Mouse (Mus musculus) heart, embryonic 14.5 days (tissue): ENCODE results near the gene Prdm9. TPM values are rescaled to one million over a fixed set of nuclear protein-coding genes. Genes with fewer than 3 reads are reported as not detected.

Source experiments
- ATAC-seq: fragments of 200-750 bp; cut with Nextera tagmentation; 2 replicates; pipeline ENCODE4 v1.8.0; 2017; ENCODE audit warnings: low read depth, moderate TSS enrichment; ENCODE audit not compliant: insufficient number of reproducible peaks, insufficient read depth, low FRiP score
- H3K27ac ChIP-seq, 2 experiments: fragments of 200-500 bp in 1 of 2; fragments of 300-500 bp in 1 of 2; sonication (generic) in 1 of 2; replicated peaks in 1 of 2; 2 replicates each; pipeline ENCODE4 v1.5.1; 2012 to 2014; ENCODE audit warnings: low read depth in 2 of 2, low read length in 2 of 2, control low read depth in 1 of 2, mild to moderate bottlenecking in 1 of 2, mixed read lengths in 1 of 2; ENCODE audit not compliant: control insufficient read depth in 1 of 2, insufficient read depth in 1 of 2
- H3K27me3 ChIP-seq: fragments of 300-500 bp; sonication (generic); 2 replicates; pipeline ENCODE4 v1.6.1; 2014; ENCODE audit warnings: mild to moderate bottlenecking, low read length, control low read depth; ENCODE audit not compliant: control insufficient read depth, insufficient read depth
- H3K36me3 ChIP-seq: fragments of 300-500 bp; sonication (generic); 2 replicates; pipeline ENCODE4 v1.6.1; 2014; ENCODE audit warnings: mild to moderate bottlenecking, control low read depth, low read length, mixed read lengths; ENCODE audit not compliant: control insufficient read depth, insufficient read depth
- H3K4me1 ChIP-seq, 2 experiments: fragments of 200-500 bp in 1 of 2; fragments of 300-500 bp in 1 of 2; sonication (generic) in 1 of 2; 2 replicates each; pipeline ENCODE4 v1.6.1; 2012 to 2014; ENCODE audit warnings: low read length in 2 of 2, control low read depth in 1 of 2, mixed read lengths in 1 of 2; ENCODE audit not compliant: control insufficient read depth in 2 of 2, insufficient read depth in 2 of 2
- H3K4me2 ChIP-seq: fragments of 300-500 bp; sonication (generic); 2 replicates; pipeline ENCODE4 v1.6.1; 2014; ENCODE audit warnings: mild to moderate bottlenecking, low read length
- H3K4me3 ChIP-seq, 2 experiments: fragments of 200-500 bp in 1 of 2; fragments of 300-500 bp in 1 of 2; sonication (generic) in 1 of 2; 2 replicates each; pipeline ENCODE4 v1.5.1; 2012 to 2014; ENCODE audit warnings: low read length in 2 of 2, mild to moderate bottlenecking in 2 of 2, control low read depth in 1 of 2, low read depth in 1 of 2, moderate library complexity in 1 of 2; ENCODE audit not compliant: control insufficient read depth in 1 of 2, insufficient read depth in 1 of 2
- H3K9ac ChIP-seq: fragments of 300-500 bp; sonication (generic); 2 replicates; pipeline ENCODE4 v1.6.1; 2014; ENCODE audit warnings: mild to moderate bottlenecking, low read length
- H3K9me3 ChIP-seq: fragments of 300-500 bp; sonication (generic); 2 replicates; pipeline ENCODE4 v1.6.1; 2016; ENCODE audit warnings: low read length, control low read depth; ENCODE audit not compliant: control insufficient read depth
- WGBS: fragments of 180-500 bp; shearing (Covaris S2); extraction: QIAGEN DNeasy Blood & Tissue Kit; methylation state at CpG from one replicate; pipeline ENCODE4 v1.1.7; 2014; 5-methylcytosine and 5-hydroxymethylcytosine counted together
- polyA plus RNA-seq: library from polyadenylated mRNA; unstranded; fragments of >200 nt; fragmentation: Nextera tagmentation; extraction: Ambion mirVana; gene quantifications from 2 replicates; pipeline ENCODE4 v1.2.1, GENCODE M21; 2014

Prdm9 gene
- polyA plus RNA-seq, 1 experiment from 2014 or later, result 0.78 TPM

- no peak for ATAC-seq
- Histone ChIP-seq H3K27ac (peak overlapping the region in 1 of 2 experiments; percentile 78; a peak in 2 of 4 replicates), H3K9me3 (no peaks in the 10 kb centered on the region), H3K27me3 (no peaks in the 10 kb centered on the region), H3K4me2 (peak overlapping the region; percentile 80), H3K36me3 (peaks cover 28% of the 10 kb centered on the region), H3K4me3 (peak overlapping the region; percentile 12 to 79; a peak in 3 of 4 replicates), H3K4me1 (peaks cover 5 to 12% of the 10 kb centered on the region in 2 experiments), H3K9ac (peak overlapping the region; percentile 82)
- WGBS, result 49% methylated on average over 3 of the region's 3 CpGs
Observed at GRCm38 (mm10) chr17:15527811-15528136, 36.4 kb downstream of the Prdm9 start.

- peaks cover 5 to 12% of the 10 kb centered on the region in 2 experiments for H3K4me1 ChIP-seq
- H3K36me3 ChIP-seq, result peaks cover 33% of the 10 kb centered on the region
- peak within 1 kb of the TSS; percentile 80 for H3K4me2 ChIP-seq
- H3K9me3 ChIP-seq, result no peaks in the 10 kb centered on the region
- 1% methylated on average over 53 of the region's 55 CpGs for WGBS
- H3K27me3 ChIP-seq, result no peaks in the 10 kb centered on the region
- peak; percentile 99 for ATAC-seq
- H3K27ac ChIP-seq, result peak within 1 kb of the TSS; percentile 78 to 81
- H3K9ac ChIP-seq, result peak within 1 kb of the TSS; percentile 82
- peak within 1 kb of the TSS; percentile 79 to 83 for H3K4me3 ChIP-seq
Observed at GRCm38 (mm10) chr17:15526986-15527810, 37.0 kb downstream of the Prdm9 start, which contains the start of gene Pdcd2. Gene Pdcd2 (minus strand): TSS chr17:15527301.

- H3K9ac ChIP-seq, result peak overlapping the region; percentile 82
- H3K4me1 ChIP-seq, result peaks cover 5 to 12% of the 10 kb centered on the region in 2 experiments
- 12% methylated on average over 10 of the region's 10 CpGs for WGBS
- H3K4me3 ChIP-seq, result peak overlapping the region; percentile 79 to 83
- no peak overlapping the region; a peak in 2 of 4 replicates for H3K27ac ChIP-seq
- peak overlapping the region; percentile 80 for H3K4me2 ChIP-seq
- no peak for ATAC-seq
- H3K36me3 ChIP-seq, result peaks cover 42% of the 10 kb centered on the region
- H3K9me3 ChIP-seq, result no peaks in the 10 kb centered on the region
- H3K27me3 ChIP-seq, result no peaks in the 10 kb centered on the region
Observed at GRCm38 (mm10) chr17:15526304-15526703, 37.9 kb downstream of the Prdm9 start.

GRCm38 (mm10) chr17:15518766-15519165 lies 45.4 kb downstream of the Prdm9 start:
- H3K4me1 ChIP-seq, result no peaks in the 10 kb centered on the region
- no peaks in the 10 kb centered on the region for H3K27me3 ChIP-seq
- WGBS, result 88% methylated on average over 1 of the region's 1 CpGs
- no peak overlapping the region for H3K4me2 ChIP-seq
- H3K4me3 ChIP-seq, result no peak overlapping the region
- no peak overlapping the region for H3K9ac ChIP-seq
- ATAC-seq, result no peak
- no peaks in the 10 kb centered on the region for H3K9me3 ChIP-seq
- no peak overlapping the region for H3K27ac ChIP-seq
- H3K36me3 ChIP-seq, result peaks cover 99% of the 10 kb centered on the region

- Histone ChIP-seq H3K9me3 (no peaks in the 10 kb centered on the region), H3K27ac (no peak overlapping the region), H3K4me2 (no peak overlapping the region), H3K36me3 (peaks cover 100% of the 10 kb centered on the region), H3K4me3 (no peak overlapping the region), H3K9ac (no peak overlapping the region), H3K27me3 (no peaks in the 10 kb centered on the region), H3K4me1 (no peaks in the 10 kb centered on the region)
- 86% methylated on average over 5 of the region's 5 CpGs for WGBS
- no peak for ATAC-seq
Observed at GRCm38 (mm10) chr17:15518186-15518585, 46.0 kb downstream of the Prdm9 start.

- Histone ChIP-seq H3K4me1 (no peaks in the 10 kb centered on the region), H3K4me3 (no peak overlapping the region), H3K27me3 (no peaks in the 10 kb centered on the region), H3K9me3 (no peaks in the 10 kb centered on the region), H3K4me2 (no peak overlapping the region), H3K27ac (no peak overlapping the region), H3K36me3 (peaks cover 99% of the 10 kb centered on the region), H3K9ac (no peak overlapping the region)
- WGBS, result 31% methylated on average over 5 of the region's 5 CpGs
- ATAC-seq, result no peak
Observed at GRCm38 (mm10) chr17:15517776-15518175, 46.4 kb downstream of the Prdm9 start.

GRCm38 (mm10) chr17:15510694-15511093 lies 53.5 kb downstream of the Prdm9 start:
- no peak overlapping the region for H3K4me3 ChIP-seq
- no peak for ATAC-seq
- peaks cover 4% of the 10 kb centered on the region; the same call in 1 of the 2 replicates for H3K9me3 ChIP-seq
- 96% methylated on average over 2 of the region's 2 CpGs for WGBS
- no peak overlapping the region for H3K4me2 ChIP-seq
- no peak overlapping the region for H3K9ac ChIP-seq
- no peak overlapping the region for H3K27ac ChIP-seq
- H3K4me1 ChIP-seq, result no peaks in the 10 kb centered on the region
- no peaks in the 10 kb centered on the region for H3K27me3 ChIP-seq
- peaks cover 99% of the 10 kb centered on the region for H3K36me3 ChIP-seq
